Mouse (Mus musculus) small intestine, adult 2 months (tissue): ENCODE measurements around the gene A530016L24Rik. TPM values are rescaled to one million over a fixed set of nuclear protein-coding genes. Genes with fewer than 3 reads are reported as not detected.

ENCODE experiments used
- H3K27ac ChIP-seq: fragments of 200-500 bp; 2 replicates; pipeline ENCODE4 v1.5.1; 2012; ENCODE audit warnings: low read depth, low read length, control low read depth, inconsistent platforms; ENCODE audit not compliant: insufficient read depth
- H3K27me3 ChIP-seq: fragments of 200-500 bp; 2 replicates; pipeline ENCODE4 v1.6.1; 2012; ENCODE audit warnings: mild to moderate bottlenecking, moderate library complexity, low read length, inconsistent platforms; ENCODE audit not compliant: control insufficient read depth, insufficient read depth
- H3K36me3 ChIP-seq: fragments of 200-500 bp; 2 replicates; pipeline ENCODE4 v1.6.1; 2012; ENCODE audit warnings: mild to moderate bottlenecking, low read length, control low read depth, inconsistent platforms; ENCODE audit not compliant: control insufficient read depth, insufficient read depth
- H3K4me1 ChIP-seq: fragments of 200-500 bp; 2 replicates; pipeline ENCODE4 v1.6.1; 2012; ENCODE audit warnings: low read length, inconsistent platforms, mixed read lengths; ENCODE audit not compliant: control insufficient read depth, insufficient read depth, insufficient read length
- H3K4me3 ChIP-seq: fragments of 200-500 bp; 2 replicates; pipeline ENCODE4 v1.5.1; 2012; ENCODE audit warnings: low read depth, mild to moderate bottlenecking, control low read depth, inconsistent platforms, low read length, moderate library complexity
- CTCF ChIP-seq: fragments of 200-500 bp; IDR thresholded peaks from 2 replicates; pipeline ENCODE4 v1.5.1; 2012; ENCODE audit warnings: low read depth, mild to moderate bottlenecking, control low read depth, inconsistent platforms, low read length, moderate library complexity, mixed read lengths; ENCODE audit not compliant: insufficient replicate concordance, insufficient read length; ENCODE audit errors: extremely low read depth
- POLR2A ChIP-seq: fragments of 200-500 bp; IDR thresholded peaks from 2 replicates; pipeline ENCODE4 v1.6.1; 2012; ENCODE audit warnings: low read depth, mild to moderate bottlenecking, control low read depth, inconsistent platforms, low read length, moderate library complexity
- WGBS: fragments of 180-500 bp; shearing (Covaris S2); methylation state at CpG from one replicate; pipeline ENCODE4 v1.1.7; 2018; 5-methylcytosine and 5-hydroxymethylcytosine counted together
- polyA plus RNA-seq: library from polyadenylated mRNA; depleted of rRNA; stranded (reverse); fragments of >200 nt; gene quantifications from 2 replicates; pipeline ENCODE4 v1.2.3, GENCODE M21; 2012

Gene A530016L24Rik
- polyA plus RNA-seq, 1 experiment = 0.06 TPM

- H3K4me1 ChIP-seq = peaks cover 3% of the 10 kb centered on the region
- no peak overlapping the region for H3K27ac ChIP-seq
- 91% methylated on average over 12 of the region's 12 CpGs for WGBS
- no peaks in the 10 kb centered on the region for H3K36me3 ChIP-seq
- H3K4me3 ChIP-seq = no peak overlapping the region
- TF ChIP-seq POLR2A (no peak), CTCF (no peak)
- H3K27me3 ChIP-seq = no peaks in the 10 kb centered on the region
Observed at GRCm38 (mm10) chr12:112540321-112540720, 51.1 kb downstream of the A530016L24Rik start.

- Histone ChIP-seq H3K27me3 (no peaks in the 10 kb centered on the region), H3K36me3 (no peaks in the 10 kb centered on the region), H3K4me1 (peaks cover 3% of the 10 kb centered on the region), H3K27ac (no peak overlapping the region), H3K4me3 (no peak overlapping the region)
- 80% methylated on average over 8 of the region's 8 CpGs for WGBS
- TF ChIP-seq CTCF (no peak), POLR2A (no peak)
Observed at GRCm38 (mm10) chr12:112541483-112542091, 52.3 kb downstream of the A530016L24Rik start.

- no peak overlapping the region for H3K27ac ChIP-seq
- H3K4me3 ChIP-seq = no peak overlapping the region
- H3K4me1 ChIP-seq = peaks cover 3% of the 10 kb centered on the region
- no peaks in the 10 kb centered on the region for H3K27me3 ChIP-seq
- WGBS = 43% methylated on average over 13 of the region's 13 CpGs
- no peaks in the 10 kb centered on the region for H3K36me3 ChIP-seq
- no peak for TF ChIP-seq POLR2A
- TF ChIP-seq CTCF = no peak
Observed at GRCm38 (mm10) chr12:112542257-112542919, 53.1 kb downstream of the A530016L24Rik start.

DNA sequence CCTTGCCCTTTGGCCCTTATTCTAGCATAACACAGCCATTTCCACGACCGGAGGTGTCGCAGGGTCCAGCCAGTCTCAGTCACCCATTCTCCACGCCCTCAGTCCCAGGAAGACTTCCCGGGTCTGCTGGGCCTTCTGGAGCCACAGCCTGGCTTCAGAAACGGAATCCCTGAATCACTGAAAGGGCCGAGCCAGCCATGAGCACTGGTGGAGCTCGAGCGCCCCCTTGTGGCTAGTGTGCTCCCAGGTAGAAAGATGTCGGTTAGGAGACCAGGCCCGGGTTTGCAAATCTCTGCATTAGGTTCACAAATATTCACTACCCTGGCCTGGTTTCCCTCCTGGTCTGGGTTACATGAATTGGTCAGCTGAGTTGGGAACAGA, 53.7 kb downstream of the A530016L24Rik start:
- TF ChIP-seq CTCF (peak; percentile 96), POLR2A (no peak)
- 4% methylated on average over 11 of the region's 11 CpGs for WGBS
- H3K27ac ChIP-seq = no peak overlapping the region
- no peak overlapping the region for H3K4me3 ChIP-seq
- H3K4me1 ChIP-seq = peaks cover 3% of the 10 kb centered on the region
- no peaks in the 10 kb centered on the region for H3K27me3 ChIP-seq
- no peaks in the 10 kb centered on the region for H3K36me3 ChIP-seq

DNA sequence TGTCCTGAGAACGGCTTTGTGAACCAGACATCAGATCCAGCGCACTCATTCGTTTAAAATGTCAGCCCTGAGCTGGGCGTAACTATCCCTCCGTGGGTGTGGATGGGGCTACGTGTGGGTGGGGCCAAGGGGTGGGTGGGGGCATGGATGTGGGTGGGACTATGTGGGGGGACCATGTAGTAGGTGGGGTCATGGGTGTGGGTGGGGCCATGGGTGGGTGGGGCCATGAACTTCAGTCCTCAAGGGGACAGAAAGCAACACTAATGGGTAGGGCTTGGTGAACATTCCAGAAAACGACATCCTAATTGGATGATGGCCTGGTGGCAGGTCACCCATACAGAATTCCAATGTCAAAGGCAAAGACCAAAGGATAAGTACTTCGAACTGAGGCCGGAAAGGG, 54.7 kb downstream of the A530016L24Rik start:
- Histone ChIP-seq H3K36me3 (no peaks in the 10 kb centered on the region), H3K27me3 (no peaks in the 10 kb centered on the region), H3K4me1 (peaks cover 3% of the 10 kb centered on the region), H3K27ac (no peak overlapping the region), H3K4me3 (no peak overlapping the region)
- TF ChIP-seq CTCF = no peak
- TF ChIP-seq POLR2A = no peak
- 69% methylated on average over 9 of the region's 9 CpGs for WGBS

GRCm38 (mm10) chr12:112544946-112545701, 55.9 kb downstream of the A530016L24Rik start:
- Histone ChIP-seq H3K4me3 (no peak overlapping the region), H3K4me1 (peaks cover 3% of the 10 kb centered on the region), H3K27ac (no peak overlapping the region), H3K36me3 (no peaks in the 10 kb centered on the region), H3K27me3 (no peaks in the 10 kb centered on the region)
- TF ChIP-seq CTCF (no peak), POLR2A (no peak)
- WGBS = 54% methylated on average over 12 of the region's 12 CpGs

DNA sequence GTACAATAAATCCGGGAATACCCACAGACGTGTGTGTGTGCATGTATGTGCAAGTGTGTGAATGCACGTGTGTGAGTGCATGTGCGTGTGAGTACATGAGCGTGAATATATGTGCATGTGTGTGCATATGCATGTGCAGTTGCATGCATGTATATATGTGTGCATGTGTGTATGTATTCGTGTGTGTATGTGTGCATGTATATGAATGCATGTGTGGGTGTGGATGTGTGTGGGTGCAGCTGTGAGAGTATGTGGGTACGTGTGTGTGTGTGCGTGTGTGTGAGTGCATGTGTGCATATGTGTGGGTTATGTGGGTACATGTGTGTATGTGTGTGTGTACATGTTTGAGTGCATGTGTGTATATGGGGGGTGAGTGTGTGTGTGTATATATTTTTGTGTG, 56.9 kb downstream of the A530016L24Rik start:
- no peak for TF ChIP-seq CTCF

More for the DNA sequence above, 56.9 kb downstream of the A530016L24Rik start:
- WGBS = 90% methylated on average over 8 of the region's 8 CpGs
- Histone ChIP-seq H3K4me3 (no peak overlapping the region), H3K4me1 (peaks cover 3% of the 10 kb centered on the region), H3K36me3 (no peaks in the 10 kb centered on the region), H3K27me3 (no peaks in the 10 kb centered on the region), H3K27ac (no peak overlapping the region)
